Mouse (Mus musculus) liver, embryonic 14.5 days (tissue): ENCODE data around the gene Cnfn. TPM values are rescaled to one million over a fixed set of nuclear protein-coding genes. Genes with fewer than 3 reads are reported as not detected.

ENCODE experiments used
- ATAC-seq: fragments of 200-750 bp; cut with Nextera tagmentation; 2 replicates; pipeline ENCODE4 v1.8.0; 2017; ENCODE audit warnings: moderate number of reproducible peaks, mild to moderate bottlenecking, moderate library complexity; ENCODE audit not compliant: insufficient read depth
- DNase-seq, 3 experiments: peaks; one replicate each; pipeline ENCODE4 v3.0.0-alpha.2; 2012 to 2013; ENCODE audit warnings: low read depth in 3 of 3, low spot score in 3 of 3
- H3K27ac ChIP-seq: fragments of 300-500 bp; sonication (generic); 2 replicates; pipeline ENCODE4 v1.5.1; 2014; ENCODE audit warnings: moderate library complexity, mild to moderate bottlenecking, control low read depth, inconsistent platforms
- H3K27me3 ChIP-seq: fragments of 300-500 bp; sonication (generic); 2 replicates; pipeline ENCODE4 v1.6.1; 2014; ENCODE audit warnings: mild to moderate bottlenecking, low read length, moderate library complexity; ENCODE audit not compliant: control insufficient read depth, insufficient read depth
- H3K36me3 ChIP-seq: fragments of 300-500 bp; sonication (generic); replicated peaks from 2 replicates; pipeline ENCODE4 v1.6.1; 2014; ENCODE audit warnings: low read depth; ENCODE audit not compliant: control insufficient read depth, insufficient read depth
- H3K4me1 ChIP-seq, 2 experiments: fragments of 200-500 bp in 1 of 2; fragments of 300-500 bp in 1 of 2; sonication (generic) in 1 of 2; replicated peaks; 2 replicates each; pipeline ENCODE4 v1.6.1; 2012 to 2014; ENCODE audit warnings: antibody characterized with exemption in 1 of 2, inconsistent platforms in 1 of 2, low read length in 1 of 2; ENCODE audit not compliant: control insufficient read depth in 2 of 2, insufficient read depth in 2 of 2
- H3K4me2 ChIP-seq: fragments of 300-500 bp; sonication (generic); 2 replicates; pipeline ENCODE4 v1.6.1; 2014; ENCODE audit warnings: low read depth, mild to moderate bottlenecking, control low read depth, moderate library complexity
- H3K4me3 ChIP-seq, 2 experiments: fragments of 200-500 bp in 1 of 2; fragments of 300-500 bp in 1 of 2; sonication (generic) in 1 of 2; 2 replicates each; pipeline ENCODE4 v1.5.1; 2012 to 2014; ENCODE audit warnings: low read depth in 2 of 2, low read length in 2 of 2, mild to moderate bottlenecking in 2 of 2, control low read depth in 1 of 2, inconsistent platforms in 1 of 2, moderate library complexity in 1 of 2; ENCODE audit not compliant: insufficient read depth in 1 of 2
- H3K9ac ChIP-seq: fragments of 300-500 bp; sonication (generic); replicated peaks from 2 replicates; pipeline ENCODE4 v1.6.1; 2014; ENCODE audit warnings: mild to moderate bottlenecking, control low read depth, moderate library complexity
- H3K9me3 ChIP-seq: fragments of 300-500 bp; sonication (generic); 2 replicates; pipeline ENCODE4 v1.6.1; 2016; ENCODE audit warnings: low read length, mixed read lengths; ENCODE audit not compliant: control insufficient read depth
- CTCF ChIP-seq: IDR thresholded peaks from 2 replicates; pipeline ENCODE4 v1.5.1; 2016; ENCODE audit warnings: antibody characterized with exemption, low read depth, control low read depth
- EP300 ChIP-seq: IDR thresholded peaks from 2 replicates; pipeline ENCODE4 v1.6.1; 2016; ENCODE audit warnings: antibody characterized with exemption, low read depth
- WGBS: fragments of 180-500 bp; shearing (Covaris S2); extraction: QIAGEN DNeasy Blood & Tissue Kit; methylation state at CpG from one replicate; pipeline ENCODE4 v1.1.7; 2014; ENCODE audit not compliant: insufficient replicate concordance; 5-methylcytosine and 5-hydroxymethylcytosine counted together
- polyA plus RNA-seq, 2 experiments: library from polyadenylated mRNA; depleted of rRNA in 1 of 2; stranded (reverse) in 1 of 2; unstranded in 1 of 2; fragments of >200 nt; fragmentation: Nextera tagmentation in 1 of 2; extraction: Ambion mirVana in 1 of 2; gene quantifications; 2 replicates each; pipeline versions ENCODE4 v1.2.1 to v1.2.3; 2012 to 2014

Cnfn gene
- polyA plus RNA-seq, 2 experiments, result not detected

GRCm38 (mm10) chr7:25323219-25323618 lies 46.3 kb downstream of the Cnfn start:
- no peak for ATAC-seq
- no peaks in the 10 kb centered on the region for H3K36me3 ChIP-seq

GRCm38 (mm10) chr7:25322058-25322484 lies 47.5 kb downstream of the Cnfn start:
- TF ChIP-seq CTCF, result no peak
- no peak for TF ChIP-seq EP300
- H3K27ac ChIP-seq, result no peak overlapping the region
- no peak overlapping the region for H3K4me2 ChIP-seq
- WGBS, result 52% methylated on average over 6 of the region's 6 CpGs
- no peak for DNase-seq
- no peaks in the 10 kb centered on the region for H3K4me1 ChIP-seq
- H3K9me3 ChIP-seq, result no peaks in the 10 kb centered on the region
- H3K36me3 ChIP-seq, result no peaks in the 10 kb centered on the region
- ATAC-seq, result no peak
- no peak overlapping the region for H3K4me3 ChIP-seq
- no peaks in the 10 kb centered on the region; the same call in 1 of the 2 replicates for H3K27me3 ChIP-seq
- no peak overlapping the region for H3K9ac ChIP-seq

More at GRCm38 (mm10) chr7:25323219-25323618, 46.3 kb downstream of the Cnfn start:
- WGBS, result 74% methylated on average over 2 of the region's 2 CpGs
- H3K4me2 ChIP-seq, result no peak overlapping the region
- no peaks in the 10 kb centered on the region for H3K9me3 ChIP-seq
- H3K4me3 ChIP-seq, result no peak overlapping the region
- no peak overlapping the region for H3K9ac ChIP-seq
- TF ChIP-seq CTCF (no peak), EP300 (no peak)
- DNase-seq, result no peak
- H3K4me1 ChIP-seq, result no peaks in the 10 kb centered on the region
- no peak overlapping the region for H3K27ac ChIP-seq
- H3K27me3 ChIP-seq, result no peaks in the 10 kb centered on the region

Other genes with a start within 250 kb of the Cnfn start
- gene Pou2f2, start 190.0 kb downstream of the Cnfn start, polyA plus RNA-seq (2012; rRNA removed), result 0.73 and 0.74 TPM in 2 replicates
- 0.94 and 1.5 TPM in 2 replicates for gene Pou2f2, start 190.0 kb downstream of the Cnfn start, polyA plus RNA-seq (2014; fragmentation: Nextera tagmentation; extraction: Ambion mirVana)
- gene Dedd2, start 149.1 kb downstream of the Cnfn start, polyA plus RNA-seq (2012; rRNA removed), result 26.9 and 27.9 TPM in 2 replicates
- 20.8 and 22.7 TPM in 2 replicates for gene Dedd2, start 149.1 kb downstream of the Cnfn start, polyA plus RNA-seq (2014; fragmentation: Nextera tagmentation; extraction: Ambion mirVana)
- gene Zfp526, start 148.3 kb downstream of the Cnfn start, polyA plus RNA-seq (2012; rRNA removed), result 4.6 and 4.9 TPM in 2 replicates
- gene Zfp526, start 148.3 kb downstream of the Cnfn start, polyA plus RNA-seq (2014; fragmentation: Nextera tagmentation; extraction: Ambion mirVana), result 2.1 TPM in 2 replicates
- 48.6 and 55.6 TPM in 2 replicates for gene Gsk3a, start 131.9 kb downstream of the Cnfn start, polyA plus RNA-seq (2012; rRNA removed)
- gene Gsk3a, start 131.9 kb downstream of the Cnfn start, polyA plus RNA-seq (2014; fragmentation: Nextera tagmentation; extraction: Ambion mirVana), result 8.4 and 8.9 TPM in 2 replicates
- gene Erf, start 119.0 kb downstream of the Cnfn start, polyA plus RNA-seq (2012; rRNA removed), result 8.5 and 9.8 TPM in 2 replicates
- 5.1 and 5.3 TPM in 2 replicates for gene Erf, start 119.0 kb downstream of the Cnfn start, polyA plus RNA-seq (2014; fragmentation: Nextera tagmentation; extraction: Ambion mirVana)
- 14.0 and 14.8 TPM in 2 replicates for gene Cic, start 102.0 kb downstream of the Cnfn start, polyA plus RNA-seq (2012; rRNA removed)
- gene Cic, start 102.0 kb downstream of the Cnfn start, polyA plus RNA-seq (2014; fragmentation: Nextera tagmentation; extraction: Ambion mirVana), result 9.7 and 12.3 TPM in 2 replicates
- 26.2 and 29.4 TPM in 2 replicates for gene Pafah1b3, start 71.7 kb downstream of the Cnfn start, polyA plus RNA-seq (2012; rRNA removed)
- 24.3 and 29.8 TPM in 2 replicates for gene Pafah1b3, start 71.7 kb downstream of the Cnfn start, polyA plus RNA-seq (2014; fragmentation: Nextera tagmentation; extraction: Ambion mirVana)
- 0.03 and 0.04 TPM in 2 replicates for gene Prr19, start 68.3 kb downstream of the Cnfn start, polyA plus RNA-seq (2012; rRNA removed)
- not detected in 2 replicates for gene Prr19, start 68.3 kb downstream of the Cnfn start, polyA plus RNA-seq (2014; fragmentation: Nextera tagmentation; extraction: Ambion mirVana)
- 0.23 TPM in 1 of 2 replicates, not detected in the other for gene Tmem145, start 63.6 kb downstream of the Cnfn start, polyA plus RNA-seq (2012; rRNA removed)
- gene Tmem145, start 63.6 kb downstream of the Cnfn start, polyA plus RNA-seq (2014; fragmentation: Nextera tagmentation; extraction: Ambion mirVana), result not detected in 2 replicates
- gene Megf8, start 52.6 kb downstream of the Cnfn start, polyA plus RNA-seq (2012; rRNA removed), result 1.3 TPM in 2 replicates
- 0.53 and 0.71 TPM in 2 replicates for gene Megf8, start 52.6 kb downstream of the Cnfn start, polyA plus RNA-seq (2014; fragmentation: Nextera tagmentation; extraction: Ambion mirVana)
- gene Lipe, start 29.0 kb upstream of the Cnfn start, polyA plus RNA-seq (2012; rRNA removed), result 2.3 TPM in 2 replicates
- gene Lipe, start 29.0 kb upstream of the Cnfn start, polyA plus RNA-seq (2014; fragmentation: Nextera tagmentation; extraction: Ambion mirVana), result 0.38 and 0.72 TPM in 2 replicates
- not detected in 2 replicates for gene Cxcl17, start 43.2 kb upstream of the Cnfn start, polyA plus RNA-seq (2012; rRNA removed)
- gene Cxcl17, start 43.2 kb upstream of the Cnfn start, polyA plus RNA-seq (2014; fragmentation: Nextera tagmentation; extraction: Ambion mirVana), result not detected in 2 replicates
- 2.8 and 3.0 TPM in 2 replicates for gene Ceacam1, start 107.9 kb upstream of the Cnfn start, polyA plus RNA-seq (2012; rRNA removed)
- 3.8 and 4.3 TPM in 2 replicates for gene Ceacam1, start 107.9 kb upstream of the Cnfn start, polyA plus RNA-seq (2014; fragmentation: Nextera tagmentation; extraction: Ambion mirVana)
- 0.02 and 0.03 TPM in 2 replicates for gene Ceacam2, start 170.1 kb upstream of the Cnfn start, polyA plus RNA-seq (2012; rRNA removed)
- gene Ceacam2, start 170.1 kb upstream of the Cnfn start, polyA plus RNA-seq (2014; fragmentation: Nextera tagmentation; extraction: Ambion mirVana), result 0.15 TPM in 1 of 2 replicates, not detected in the other
- gene Erich4, start 246.2 kb upstream of the Cnfn start, polyA plus RNA-seq (2012; rRNA removed), result 0.40 and 0.52 TPM in 2 replicates
- 0.47 and 0.51 TPM in 2 replicates for gene Erich4, start 246.2 kb upstream of the Cnfn start, polyA plus RNA-seq (2014; fragmentation: Nextera tagmentation; extraction: Ambion mirVana)
- 8.1 and 9.6 TPM in 2 replicates for gene Dmac2, start 249.7 kb upstream of the Cnfn start, polyA plus RNA-seq (2012; rRNA removed)
- 6.9 and 7.4 TPM in 2 replicates for gene Dmac2, start 249.7 kb upstream of the Cnfn start, polyA plus RNA-seq (2014; fragmentation: Nextera tagmentation; extraction: Ambion mirVana)